Mouse (Mus musculus): Measurements from ENCODE around the gene Kbtbd13. TPM values are rescaled to one million over a fixed set of nuclear protein-coding genes. Genes with fewer than 3 reads are reported as not detected.

Kbtbd13 gene
- polyA plus RNA-seq, 1 experiment from 2014 or later: 1.6 TPM

DNA sequence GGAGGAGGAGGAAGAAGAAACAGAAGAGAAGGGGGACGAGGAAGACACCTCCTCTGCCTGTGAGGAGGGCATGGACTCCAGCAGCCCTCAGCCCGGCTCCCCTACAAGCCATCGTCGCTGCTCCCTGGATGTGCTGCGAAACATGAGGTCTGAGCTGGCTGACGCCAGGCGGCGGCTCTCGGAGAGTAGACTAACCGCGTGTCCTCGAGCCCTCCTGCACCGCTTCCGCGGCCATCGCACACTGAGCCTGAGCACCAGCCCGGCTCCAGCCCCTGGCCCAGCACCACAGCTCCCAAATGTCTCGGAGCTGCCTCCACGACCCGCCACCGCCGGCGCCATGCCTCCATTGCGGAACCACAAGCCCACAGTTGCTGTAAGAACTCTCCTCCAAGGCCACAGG is 19.7 kb downstream of the Kbtbd13 start:
- no peak for ATAC-seq (ENCODE audit: insufficient number of reproducible peaks, insufficient read depth, low FRiP score, low TSS enrichment)
- 84% methylated on average over 24 of the region's 24 CpGs for WGBS

GRCm38 (mm10) chr9:65365721-65366120 is 25.7 kb downstream of the Kbtbd13 start:
- no peaks in the 10 kb centered on the region for H3K4me1 ChIP-seq
- no peaks in the 10 kb centered on the region for H3K9me3 ChIP-seq
- H3K9ac ChIP-seq: no peak overlapping the region
- no peak for ATAC-seq (ENCODE audit: insufficient number of reproducible peaks, insufficient read depth, low FRiP score, low TSS enrichment)
- WGBS: 88% methylated on average over 7 of the region's 7 CpGs
- H3K36me3 ChIP-seq: peaks cover 16% of the 10 kb centered on the region
- no peaks in the 10 kb centered on the region for H3K27me3 ChIP-seq
- H3K4me3 ChIP-seq: no peak overlapping the region
- no peak overlapping the region for H3K27ac ChIP-seq
- H3K4me2 ChIP-seq (replicated peaks): no peak overlapping the region

More for the DNA sequence above, 19.7 kb downstream of the Kbtbd13 start:
- no peaks in the 10 kb centered on the region for H3K9me3 ChIP-seq
- H3K36me3 ChIP-seq: no peaks in the 10 kb centered on the region
- H3K9ac ChIP-seq: no peak overlapping the region
- H3K27ac ChIP-seq: no peak overlapping the region
- no peaks in the 10 kb centered on the region for H3K27me3 ChIP-seq
- no peak overlapping the region for H3K4me3 ChIP-seq
- H3K4me2 ChIP-seq (replicated peaks): no peak overlapping the region
- H3K4me1 ChIP-seq: no peaks in the 10 kb centered on the region

GRCm38 (mm10) chr9:65363684-65364083 is 27.8 kb downstream of the Kbtbd13 start:
- Histone ChIP-seq H3K27ac (no peak overlapping the region), H3K9me3 (no peaks in the 10 kb centered on the region), H3K4me2 (replicated peaks) (no peak overlapping the region), H3K27me3 (no peaks in the 10 kb centered on the region), H3K4me3 (no peak overlapping the region), H3K4me1 (no peaks in the 10 kb centered on the region), H3K9ac (no peak overlapping the region), H3K36me3 (peaks cover 33% of the 10 kb centered on the region)
- ATAC-seq (ENCODE audit: insufficient number of reproducible peaks, insufficient read depth, low FRiP score, low TSS enrichment): no peak
- WGBS: 60% methylated on average over 9 of the region's 9 CpGs

GRCm38 (mm10) chr9:65360641-65361448 is 30.6 kb downstream of the Kbtbd13 start, which contains the start of gene Ubap1l:
Ubap1l (plus strand) TSS chr9:65361041.
- ATAC-seq (ENCODE audit: insufficient number of reproducible peaks, insufficient read depth, low FRiP score, low TSS enrichment): no peak
- H3K4me3 ChIP-seq: no peak within 1 kb of the TSS
- 89% methylated on average over 16 of the region's 16 CpGs for WGBS
- no peaks in the 10 kb centered on the region for H3K9me3 ChIP-seq
- peaks cover 56% of the 10 kb centered on the region for H3K36me3 ChIP-seq
- no peak within 1 kb of the TSS for H3K4me2 ChIP-seq (replicated peaks)
- H3K9ac ChIP-seq: no peak within 1 kb of the TSS
- no peaks in the 10 kb centered on the region for H3K27me3 ChIP-seq
- H3K27ac ChIP-seq: no peak within 1 kb of the TSS
- H3K4me1 ChIP-seq: no peaks in the 10 kb centered on the region

DNA sequence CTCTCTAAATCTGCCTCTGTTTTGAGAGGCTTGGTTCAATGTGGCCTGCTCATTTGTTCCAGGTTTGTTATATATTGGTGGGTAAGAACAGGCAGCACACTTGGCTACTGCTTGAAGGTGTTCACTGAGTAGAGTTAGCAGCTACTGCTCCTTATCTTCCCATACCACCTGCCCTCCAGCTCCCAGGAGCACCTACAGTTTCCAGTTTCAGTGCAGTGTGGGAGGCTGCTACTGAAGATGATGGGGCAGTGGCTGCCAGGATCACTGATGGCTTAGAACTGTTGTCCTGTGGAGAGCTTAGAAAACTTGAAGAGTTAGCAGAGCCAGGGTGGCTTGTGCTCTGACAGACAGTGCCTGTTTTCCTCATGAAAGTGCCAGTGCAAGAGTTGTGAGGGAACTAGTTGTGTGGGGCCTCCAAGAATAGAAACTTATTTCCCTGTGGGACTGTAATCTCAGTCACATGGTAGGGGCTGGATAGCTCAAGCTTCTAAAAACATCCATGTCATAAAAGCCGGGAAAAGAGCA is 32.4 kb downstream of the Kbtbd13 start:
- H3K4me1 ChIP-seq: no peaks in the 10 kb centered on the region
- no peak overlapping the region for H3K27ac ChIP-seq
- no peaks in the 10 kb centered on the region for H3K9me3 ChIP-seq
- no peak overlapping the region for H3K4me3 ChIP-seq
- peaks cover 61% of the 10 kb centered on the region for H3K36me3 ChIP-seq
- no peak for ATAC-seq (ENCODE audit: insufficient number of reproducible peaks, insufficient read depth, low FRiP score, low TSS enrichment)
- H3K4me2 ChIP-seq (replicated peaks): no peak overlapping the region
- H3K9ac ChIP-seq: no peak overlapping the region
- no peaks in the 10 kb centered on the region for H3K27me3 ChIP-seq
- 91% methylated on average over 1 of the region's 1 CpGs for WGBS

DNA sequence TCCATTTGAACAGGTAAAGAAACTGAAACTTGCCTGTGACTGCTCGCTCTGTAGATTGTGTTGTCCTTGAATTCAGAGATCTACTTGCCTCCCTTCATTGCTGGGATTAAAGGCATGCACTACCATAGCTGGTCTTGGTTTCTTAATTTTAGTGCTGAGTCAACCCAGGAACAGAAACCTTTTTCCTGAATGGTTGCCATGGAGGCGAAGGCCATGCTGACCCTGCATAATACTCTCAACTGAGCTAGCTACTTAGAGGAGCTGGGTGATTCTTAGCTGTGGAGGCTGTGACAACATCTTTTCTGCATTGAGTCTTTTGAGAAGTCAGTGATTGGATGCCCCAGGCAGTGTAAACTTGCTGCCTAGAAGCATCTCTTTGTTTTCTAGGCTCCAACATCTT is 34.5 kb downstream of the Kbtbd13 start:
- no peak overlapping the region for H3K4me2 ChIP-seq (replicated peaks)
- 88% methylated on average over 2 of the region's 2 CpGs for WGBS
- peaks cover 61% of the 10 kb centered on the region for H3K36me3 ChIP-seq
- no peak overlapping the region for H3K27ac ChIP-seq
- no peaks in the 10 kb centered on the region for H3K9me3 ChIP-seq
- no peaks in the 10 kb centered on the region for H3K4me1 ChIP-seq
- no peaks in the 10 kb centered on the region for H3K27me3 ChIP-seq
- ATAC-seq (ENCODE audit: insufficient number of reproducible peaks, insufficient read depth, low FRiP score, low TSS enrichment): no peak
- H3K4me3 ChIP-seq: no peak overlapping the region
- H3K9ac ChIP-seq: no peak overlapping the region

GRCm38 (mm10) chr9:65356561-65356960 is 34.9 kb downstream of the Kbtbd13 start:
- Histone ChIP-seq H3K27me3 (no peaks in the 10 kb centered on the region), H3K9ac (no peak overlapping the region), H3K4me2 (replicated peaks) (no peak overlapping the region), H3K27ac (no peak overlapping the region), H3K4me1 (no peaks in the 10 kb centered on the region), H3K4me3 (no peak overlapping the region), H3K9me3 (no peaks in the 10 kb centered on the region), H3K36me3 (peaks cover 59% of the 10 kb centered on the region)
- ATAC-seq (ENCODE audit: insufficient number of reproducible peaks, insufficient read depth, low FRiP score, low TSS enrichment): no peak
- 87% methylated on average over 7 of the region's 7 CpGs for WGBS

- no peaks in the 10 kb centered on the region for H3K27me3 ChIP-seq
These were observed 38.2 kb downstream of the Kbtbd13 start for GRCm38 (mm10) chr9:65353251-65353650.

DNA sequence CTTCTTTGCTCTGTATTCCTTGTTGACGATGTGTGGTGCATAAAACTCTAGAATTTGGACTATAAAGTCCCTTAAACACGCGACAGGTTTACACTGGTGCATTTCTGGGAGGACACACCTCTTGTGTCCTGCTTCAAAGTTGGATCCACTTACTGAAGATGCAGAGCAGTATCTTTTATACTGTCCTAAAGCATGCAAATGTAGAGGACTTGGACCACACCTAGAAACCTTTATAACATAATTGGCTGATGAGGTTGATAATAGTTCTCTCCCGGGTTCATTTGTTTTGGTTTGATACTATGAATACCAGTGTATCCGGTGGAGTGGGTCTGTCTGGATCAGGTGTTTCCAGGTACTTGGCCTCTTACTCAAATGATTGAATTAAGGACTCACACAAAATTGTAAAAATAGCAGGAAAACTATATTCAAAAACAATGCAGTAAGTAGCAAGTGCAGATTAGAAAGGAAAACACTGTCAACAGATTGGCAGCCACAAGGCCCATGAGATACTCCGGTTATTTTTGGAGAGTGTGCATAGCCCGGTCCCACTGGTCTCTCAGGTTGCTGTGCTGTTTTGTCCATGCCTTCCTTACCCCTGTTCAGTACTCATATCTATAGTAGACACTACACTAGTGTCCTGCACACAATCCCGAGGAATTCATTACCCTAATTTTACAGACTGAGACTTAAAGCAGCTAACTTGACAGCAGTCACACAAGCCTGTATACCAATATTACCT is 44.2 kb downstream of the Kbtbd13 start:
- H3K36me3 ChIP-seq: no peaks in the 10 kb centered on the region
- ATAC-seq (ENCODE audit: insufficient number of reproducible peaks, insufficient read depth, low FRiP score, low TSS enrichment): no peak
- H3K4me1 ChIP-seq: peaks cover 12% of the 10 kb centered on the region
- H3K9me3 ChIP-seq: peaks cover 4% of the 10 kb centered on the region; the same call in 1 of the 2 replicates
- H3K9ac ChIP-seq: peak overlapping the region; percentile 99
- peak overlapping the region; percentile 100 for H3K4me3 ChIP-seq
- peak overlapping the region; percentile 89 for H3K4me2 ChIP-seq (replicated peaks)
- WGBS: 43% methylated on average over 8 of the region's 8 CpGs
- no peaks in the 10 kb centered on the region for H3K27me3 ChIP-seq
- peak overlapping the region; percentile 93; the same call in 1 of the 2 replicates for H3K27ac ChIP-seq

More at GRCm38 (mm10) chr9:65353251-65353650, 38.2 kb downstream of the Kbtbd13 start:
- H3K4me2 ChIP-seq (replicated peaks): no peak overlapping the region
- H3K27ac ChIP-seq: no peak overlapping the region
- no peak overlapping the region for H3K9ac ChIP-seq
- ATAC-seq (ENCODE audit: insufficient number of reproducible peaks, insufficient read depth, low FRiP score, low TSS enrichment): no peak
- peaks cover 30% of the 10 kb centered on the region for H3K36me3 ChIP-seq
- 87% methylated on average over 5 of the region's 5 CpGs for WGBS
- no peaks in the 10 kb centered on the region for H3K9me3 ChIP-seq
- no peak overlapping the region for H3K4me3 ChIP-seq
- no peaks in the 10 kb centered on the region for H3K4me1 ChIP-seq

GRCm38 (mm10) chr9:65346476-65347111 is 44.9 kb downstream of the Kbtbd13 start:
- H3K4me2 ChIP-seq (replicated peaks): peak overlapping the region; percentile 89
- no peaks in the 10 kb centered on the region for H3K27me3 ChIP-seq
- H3K9ac ChIP-seq: peak overlapping the region; percentile 99
- peak overlapping the region; percentile 93 for H3K27ac ChIP-seq
- H3K4me1 ChIP-seq: peaks cover 12% of the 10 kb centered on the region
- peak overlapping the region; percentile 100 for H3K4me3 ChIP-seq
- peak; percentile 79 for ATAC-seq (ENCODE audit: insufficient number of reproducible peaks, insufficient read depth, low FRiP score, low TSS enrichment)
- H3K9me3 ChIP-seq: peaks cover 4% of the 10 kb centered on the region; the same call in 1 of the 2 replicates
- WGBS: under 1% methylated on average over 77 of the region's 77 CpGs
- H3K36me3 ChIP-seq: no peaks in the 10 kb centered on the region

DNA sequence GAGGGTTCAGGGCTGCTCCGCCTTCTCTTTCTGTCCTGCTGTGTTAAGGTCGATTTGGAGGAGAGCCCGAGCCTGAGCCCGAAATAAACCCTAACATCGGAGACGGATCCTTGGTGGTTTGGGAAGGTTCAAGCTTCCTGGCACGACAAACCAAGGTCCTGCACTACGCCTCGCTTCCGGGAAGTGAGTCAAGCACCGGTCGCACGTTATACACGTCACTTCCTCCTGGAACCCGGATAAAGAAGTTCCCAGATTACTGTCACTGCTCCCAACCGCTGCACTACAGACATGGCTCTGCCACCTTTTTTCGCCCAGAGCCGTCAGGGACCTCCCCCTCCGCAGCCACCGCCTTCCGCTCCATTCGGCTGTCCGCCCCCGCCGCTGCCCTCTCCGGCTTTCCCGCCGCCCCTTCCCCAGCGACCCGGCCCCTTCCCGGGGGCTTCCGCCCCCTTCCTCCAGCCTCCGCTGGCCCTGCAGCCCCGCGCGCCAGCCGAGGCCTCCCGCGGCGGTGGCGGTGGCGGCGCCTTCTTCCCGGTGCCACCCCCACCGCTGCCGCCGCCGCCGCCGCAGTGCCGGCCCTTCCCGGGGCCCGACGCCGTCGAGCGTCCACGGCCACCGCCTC is 45.5 kb downstream of the Kbtbd13 start, which contains the start of gene Pdcd7:
TSS of gene Pdcd7 (plus strand) at position 251 of the 622 bp plus-strand sequence.
- peak; percentile 87 for ATAC-seq (ENCODE audit: insufficient number of reproducible peaks, insufficient read depth, low FRiP score, low TSS enrichment)
- Histone ChIP-seq H3K36me3 (no peaks in the 10 kb centered on the region), H3K9ac (peak within 1 kb of the TSS; percentile 99), H3K9me3 (peaks cover 4% of the 10 kb centered on the region; the same call in 1 of the 2 replicates), H3K4me1 (peaks cover 12% of the 10 kb centered on the region), H3K27ac (peak within 1 kb of the TSS; percentile 93), H3K4me2 (replicated peaks) (peak within 1 kb of the TSS; percentile 89), H3K27me3 (no peaks in the 10 kb centered on the region), H3K4me3 (peak within 1 kb of the TSS; percentile 100)
- under 1% methylated on average over 57 of the region's 59 CpGs for WGBS

Data from embryonic facial prominence, embryonic 12.5 days (tissue).